Mouse (Mus musculus): ENCODE measurements at regions not wholly inside any gene's neighbourhood (a gene's known extent, or its start where the extent isn't known, plus 50 kb on each side); places are given as distances from the start of the nearest gene placed in this dataset.
"Not testable (repeated sequence)": the region's sequence is repeated elsewhere in the genome, so short reads cannot be mapped to it uniquely, and the experiment has no call there.

DNA sequence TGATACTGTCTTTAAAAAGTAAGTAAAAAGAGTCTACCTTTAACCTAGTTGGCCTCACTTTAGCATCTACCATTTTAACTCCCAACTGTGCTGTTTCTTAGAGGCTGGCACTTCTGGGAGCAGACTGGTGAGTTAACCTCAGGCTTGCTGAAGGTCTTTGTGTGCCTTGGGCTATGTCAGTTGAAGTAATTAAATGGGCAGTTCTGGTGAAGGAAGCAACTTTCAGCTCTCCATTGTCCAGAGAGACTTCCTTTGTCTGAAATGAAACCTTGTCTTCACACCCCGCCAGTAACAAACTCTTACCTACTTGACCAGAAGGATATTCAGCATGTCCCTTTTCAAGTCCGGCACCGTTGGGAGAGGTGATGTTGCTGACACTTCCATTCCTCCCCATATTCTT lies 55.5 kb downstream of the Zfp281 start:
- no peak for DNase-seq

DNA sequence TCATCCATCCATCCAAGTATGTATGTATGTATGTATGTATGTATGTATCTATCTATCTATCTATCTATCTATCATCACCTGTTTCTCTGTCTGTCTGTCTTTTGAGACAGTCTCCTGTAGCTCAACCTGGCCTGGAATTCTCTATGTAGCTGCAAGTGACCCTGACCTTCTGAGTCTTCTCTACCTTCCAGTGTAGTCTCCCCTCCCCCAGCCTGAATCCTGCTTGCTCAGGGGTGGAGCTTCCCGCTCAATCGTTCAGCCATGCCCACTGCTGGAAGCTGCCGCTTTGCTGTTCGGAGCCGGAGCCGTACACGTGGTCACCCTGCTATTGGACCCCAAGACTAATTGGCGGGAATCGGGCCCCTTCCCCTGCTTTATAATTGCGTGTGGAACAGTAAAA lies 57.6 kb downstream of the Zfp281 start:
- DNase-seq = not testable (repeated sequence)

DNA sequence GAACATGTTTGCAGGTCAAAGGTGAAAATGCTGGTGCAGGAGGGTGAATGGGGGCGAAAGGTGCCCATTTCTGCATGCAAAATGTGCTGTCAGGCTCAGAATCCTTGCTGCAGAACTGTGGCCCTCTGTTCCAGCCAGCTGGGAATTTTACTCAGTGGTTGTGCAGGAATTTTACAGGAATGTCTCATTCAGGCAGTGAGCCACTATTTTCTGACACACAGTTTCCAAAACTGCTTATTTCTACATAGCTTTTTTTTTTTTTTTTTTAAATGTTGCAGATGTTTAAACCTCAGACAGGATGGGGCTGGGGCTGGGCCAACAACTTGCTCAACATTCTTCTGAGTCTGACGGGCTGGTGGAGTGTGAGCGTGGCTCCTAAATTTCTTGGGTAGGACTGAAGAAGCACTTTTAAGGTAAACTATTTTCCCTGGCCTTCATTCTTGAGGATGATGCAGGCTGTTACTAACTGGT lies 58.4 kb downstream of the Zfp281 start:
- DNase-seq = peak; percentile 78

DNA sequence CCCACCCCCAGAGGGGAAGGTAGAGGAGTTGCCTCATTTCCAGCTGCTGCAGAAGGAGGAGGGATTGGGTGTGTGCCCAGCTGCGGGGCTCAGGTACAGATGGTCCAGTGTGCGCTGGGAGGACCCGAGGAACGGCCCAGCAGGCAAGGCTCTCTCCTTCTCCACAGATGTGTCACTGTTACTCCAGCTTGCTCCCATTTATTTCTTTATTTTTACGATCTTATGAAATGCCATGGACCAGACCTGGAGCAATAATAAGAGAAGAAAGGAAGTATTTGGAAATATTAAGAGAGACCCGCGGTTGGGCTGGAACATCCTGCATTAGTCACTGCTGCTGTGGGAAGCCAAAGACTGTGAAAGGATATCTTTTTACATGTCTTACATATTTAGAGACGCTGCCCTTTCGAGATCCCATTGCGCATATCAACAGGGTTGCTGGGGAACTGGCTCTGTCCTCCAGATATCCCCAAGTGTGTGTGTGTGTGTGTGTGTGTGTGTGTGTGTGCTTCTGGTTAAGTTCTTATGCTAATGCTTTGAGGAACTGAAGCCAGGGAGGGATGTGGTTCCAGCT lies 58.9 kb downstream of the Zfp281 start:
- DNase-seq = peak; percentile 41

DNA sequence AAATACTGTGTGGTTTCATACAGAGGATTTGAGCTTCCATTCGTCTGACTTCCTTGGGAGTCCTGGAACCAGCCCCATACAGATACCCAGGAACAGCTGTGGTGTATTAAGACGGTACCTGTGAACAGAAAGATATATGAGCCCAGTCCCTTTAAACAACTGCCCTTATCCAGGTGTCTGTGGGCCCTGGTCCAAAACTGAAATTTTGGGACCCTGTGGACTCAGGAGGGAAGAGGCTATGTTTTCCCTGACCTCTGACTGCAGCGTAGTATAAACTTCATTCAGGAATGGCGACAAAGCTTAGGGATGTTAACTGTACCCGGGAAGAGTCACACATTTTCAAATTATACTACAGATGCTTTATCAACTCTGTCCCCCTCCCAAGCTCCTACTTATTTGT lies 59.8 kb downstream of the Zfp281 start:
- DNase-seq = no peak

DNA sequence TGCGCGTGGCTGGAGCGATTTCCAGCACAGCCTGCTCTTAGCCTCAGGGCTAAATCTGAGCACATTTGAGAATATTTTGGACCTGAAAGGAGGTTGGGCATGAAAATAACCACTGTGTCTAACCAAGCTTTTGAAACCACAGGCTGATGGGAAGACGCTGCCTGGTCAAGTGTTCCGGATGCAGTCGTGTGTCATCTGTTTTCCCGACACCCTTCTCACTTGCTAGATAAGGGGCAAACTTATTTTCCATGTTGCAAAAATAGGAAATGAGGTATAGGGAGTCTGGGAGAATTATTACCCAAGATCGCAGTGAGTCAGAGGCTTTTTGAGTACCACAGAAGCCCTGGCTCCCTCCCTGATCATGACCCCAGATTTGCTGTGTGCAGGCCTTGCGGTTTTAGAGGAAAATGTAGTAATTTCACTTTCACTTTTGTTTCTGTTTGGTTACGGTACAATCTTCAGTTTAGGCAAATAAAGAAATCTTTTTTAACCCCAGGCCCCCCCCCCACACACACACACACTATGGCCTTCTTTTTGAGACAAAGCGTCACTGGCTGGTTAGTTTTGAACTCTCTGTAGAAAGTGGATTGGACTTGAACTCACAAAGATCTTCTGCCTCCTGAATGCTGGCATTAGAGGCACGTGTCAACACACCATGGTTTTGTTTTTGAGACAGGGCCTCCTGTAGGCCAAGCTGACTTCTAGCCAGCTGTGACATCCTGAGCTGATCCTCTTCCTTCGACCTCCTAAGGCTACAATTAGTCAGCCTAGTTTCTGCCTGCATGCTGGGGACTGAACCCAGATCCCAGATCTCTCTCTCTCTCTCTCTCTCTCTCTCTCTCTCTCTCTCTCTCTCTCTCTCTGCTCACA lies 60.7 kb downstream of the Zfp281 start:
- peak; percentile 28 for DNase-seq

DNA sequence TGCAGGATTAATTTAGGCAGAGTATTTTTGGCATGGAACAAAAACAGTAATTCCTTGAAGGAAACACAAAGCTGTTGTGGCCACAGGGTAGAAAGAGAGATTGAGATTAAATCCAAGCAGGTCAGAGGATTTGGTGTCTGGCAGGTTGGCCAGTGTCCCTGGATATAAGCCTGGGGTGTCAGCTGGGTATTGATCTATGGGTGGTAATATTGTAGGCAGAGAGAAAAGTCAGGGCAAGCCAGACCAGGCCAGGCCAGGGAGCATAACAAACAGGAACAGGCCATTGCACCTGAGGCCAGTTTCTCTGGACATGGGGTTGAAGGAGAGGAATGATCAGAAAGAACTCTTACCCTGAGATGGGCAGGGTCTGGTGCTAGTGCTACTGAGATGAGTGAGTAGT lies 61.8 kb downstream of the Zfp281 start:
- no peak for DNase-seq

DNA sequence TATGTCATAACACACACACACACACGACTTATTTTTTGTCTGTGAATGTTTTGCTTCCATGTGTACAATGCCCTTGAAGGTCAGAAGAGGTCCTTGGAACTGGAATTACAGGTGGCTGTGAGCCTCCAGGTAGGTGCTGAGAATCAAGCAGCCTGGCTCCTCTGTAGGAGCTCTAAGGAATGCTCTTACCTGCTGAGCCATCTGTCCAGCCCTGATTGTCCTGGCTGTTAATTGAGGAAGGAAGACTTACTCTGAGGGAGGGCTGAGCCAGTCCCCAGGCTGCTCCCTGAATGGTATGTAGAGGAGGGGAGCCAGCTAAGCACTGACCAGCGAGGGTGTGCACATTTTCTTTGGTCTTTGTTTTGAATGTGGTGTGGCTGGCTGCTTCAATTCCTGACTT lies 65.4 kb downstream of the Zfp281 start:
- no peak for DNase-seq

DNA sequence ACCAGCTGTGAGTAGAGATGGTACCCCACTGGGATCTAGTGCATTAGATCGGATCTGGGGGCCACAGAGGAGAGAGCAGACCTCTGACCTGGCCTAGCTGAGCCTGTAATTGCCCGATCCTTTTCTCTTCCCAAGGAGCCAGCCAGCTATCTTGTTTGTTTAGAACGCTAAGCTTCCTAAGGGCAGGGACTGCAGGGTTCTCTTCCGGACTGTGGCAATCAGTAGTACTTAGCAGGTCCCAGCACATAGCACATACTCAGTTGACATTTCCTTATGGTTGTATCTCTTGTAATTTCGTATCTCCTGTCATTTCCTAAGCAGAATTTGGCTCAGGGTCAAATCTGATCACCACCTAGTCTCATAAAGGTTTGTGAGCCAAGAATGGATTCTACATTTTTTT lies 68.7 kb downstream of the Zfp281 start:
- no peak for DNase-seq

DNA sequence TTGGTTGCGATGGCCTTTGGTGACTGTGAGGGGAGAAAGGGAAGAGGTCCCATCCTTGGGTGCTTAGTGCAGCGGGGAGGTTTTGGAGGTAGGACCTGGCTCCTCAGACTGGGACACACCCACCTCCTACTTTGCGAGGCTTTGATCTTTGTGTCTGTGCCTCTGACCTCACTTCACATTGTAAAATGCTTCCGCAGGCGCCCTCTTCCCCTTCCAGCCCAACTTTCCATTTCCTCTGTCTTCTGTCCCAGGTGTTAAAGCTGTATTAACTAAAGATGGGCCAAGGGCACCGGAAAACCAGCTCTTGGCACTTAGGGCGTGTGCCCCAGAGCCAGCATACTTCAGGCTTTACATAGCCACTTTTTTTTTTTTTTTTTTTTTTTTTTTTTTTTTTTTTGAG lies 70.3 kb downstream of the Zfp281 start:
- peak; percentile 18 for DNase-seq

DNA sequence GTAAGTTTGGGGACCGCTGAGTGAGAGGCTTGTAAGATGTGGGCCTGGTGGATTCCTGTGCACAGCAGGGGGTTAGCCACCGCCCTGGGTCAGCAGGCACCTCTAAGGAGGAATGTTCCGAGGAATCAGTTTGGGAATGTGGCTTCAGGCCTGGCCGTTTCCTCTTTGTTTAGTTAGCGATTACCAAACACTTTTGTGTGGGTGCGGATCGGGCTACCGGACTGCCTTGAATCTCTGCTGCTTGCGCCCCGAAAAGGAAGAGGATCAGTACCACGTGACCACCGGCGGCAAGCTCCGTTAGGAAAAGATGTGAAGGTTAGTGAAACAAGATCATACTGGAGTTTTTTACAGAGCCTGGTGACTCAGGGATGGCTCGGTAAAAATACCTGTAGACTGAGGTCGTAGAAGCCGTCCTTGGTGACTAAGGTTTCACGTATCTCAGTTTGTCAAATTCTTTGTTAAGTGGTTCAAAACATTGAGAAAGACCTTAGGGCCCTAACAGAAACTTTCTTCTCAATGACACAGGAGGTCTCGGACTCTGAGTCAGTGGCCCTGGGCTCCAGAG lies 71.5 kb downstream of the Zfp281 start:
- peak; percentile 41 for DNase-seq

DNA sequence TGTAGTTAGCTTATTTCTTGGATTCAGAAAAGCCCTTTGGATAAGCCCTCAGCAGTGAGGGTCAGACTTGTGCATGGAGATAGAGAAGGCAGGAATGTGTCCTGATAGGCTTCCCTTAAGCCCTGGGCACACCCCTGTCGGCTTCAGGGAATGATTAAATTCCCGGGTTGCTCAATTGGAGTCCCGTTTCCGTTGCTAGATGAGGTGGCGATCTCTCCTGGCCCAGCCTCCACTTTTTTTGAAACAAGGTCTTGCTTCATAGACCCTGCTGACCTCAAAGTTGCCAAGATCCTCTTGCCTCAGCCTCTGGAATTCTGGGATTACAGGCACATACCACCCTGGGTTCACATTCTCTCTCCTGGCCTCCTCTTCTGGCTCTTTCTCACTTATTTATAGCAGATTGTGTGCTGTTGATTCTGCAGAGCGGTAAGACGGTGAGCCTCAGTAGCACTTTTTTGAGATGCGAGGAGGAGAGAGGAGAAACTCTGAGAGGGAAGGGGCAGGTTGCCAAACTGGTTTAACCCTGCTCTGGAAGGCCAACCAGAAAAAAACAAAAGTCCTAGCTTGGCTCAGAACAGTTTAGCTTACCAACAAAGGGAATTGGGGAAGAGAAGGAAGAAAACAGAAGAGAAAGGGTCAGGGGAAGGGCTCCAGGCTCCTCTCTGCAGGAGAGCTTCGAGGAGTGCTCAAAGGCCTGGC lies 73.9 kb downstream of the Zfp281 start:
- DNase-seq = peak; percentile 42

DNA sequence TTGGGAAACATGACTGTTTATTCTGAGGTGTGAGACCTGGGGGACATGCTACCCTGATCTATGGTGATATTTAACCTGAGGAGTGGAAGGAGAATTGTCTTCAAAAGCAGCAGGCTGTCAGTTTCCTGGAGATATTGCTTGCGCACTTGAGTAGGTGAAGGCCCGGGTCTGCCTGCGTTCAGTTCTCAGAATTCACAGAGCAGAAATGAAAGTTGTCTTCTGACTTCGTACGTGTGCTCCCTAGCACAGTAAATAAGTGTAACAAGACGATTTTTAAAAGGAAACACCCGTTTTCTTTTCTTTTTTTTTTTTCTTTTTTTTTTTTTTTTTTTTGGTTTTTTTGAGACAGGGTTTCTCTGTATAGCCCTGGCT lies 74.4 kb downstream of the Zfp281 start:
- DNase-seq = no peak

DNA sequence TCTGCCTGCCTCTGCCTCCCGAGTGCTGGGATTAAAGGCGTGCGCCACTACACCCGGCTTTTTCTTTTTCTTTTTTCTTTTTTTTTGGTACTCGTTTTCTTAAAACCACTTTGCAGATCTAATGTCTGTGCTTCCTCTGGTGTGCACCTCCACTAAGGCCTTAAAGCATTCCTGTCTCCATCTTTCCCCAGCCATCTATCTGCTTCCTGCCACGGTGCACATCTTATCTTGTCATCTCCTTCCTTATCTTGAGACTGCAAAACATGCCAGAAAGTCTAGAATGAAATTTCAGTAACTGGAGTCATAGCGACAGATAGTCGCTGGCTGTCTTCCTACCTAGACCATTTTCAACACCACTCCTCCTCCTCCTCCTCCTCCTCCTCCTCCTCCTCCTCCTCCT lies 74.9 kb downstream of the Zfp281 start:
- no peak for DNase-seq

DNA sequence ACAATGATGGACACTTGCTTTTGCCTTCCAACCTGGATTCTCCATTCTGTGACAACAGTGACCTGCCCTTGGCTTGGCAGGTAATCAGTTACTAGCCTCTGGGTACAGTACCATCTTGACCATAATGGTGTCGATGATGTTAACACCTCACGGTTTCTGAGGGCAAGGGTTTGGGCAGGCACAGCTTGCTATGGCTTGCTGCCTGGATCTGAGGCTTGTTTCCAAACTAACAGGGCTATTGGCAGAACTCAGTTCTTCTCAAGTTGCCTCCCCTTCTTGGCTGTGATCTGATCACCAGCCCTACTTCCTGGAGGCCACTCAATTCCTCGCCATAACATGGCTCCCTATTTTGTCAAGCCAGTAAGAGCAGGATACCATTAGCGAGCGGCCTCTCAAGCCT lies 79.4 kb downstream of the Zfp281 start:
- DNase-seq = no peak

DNA sequence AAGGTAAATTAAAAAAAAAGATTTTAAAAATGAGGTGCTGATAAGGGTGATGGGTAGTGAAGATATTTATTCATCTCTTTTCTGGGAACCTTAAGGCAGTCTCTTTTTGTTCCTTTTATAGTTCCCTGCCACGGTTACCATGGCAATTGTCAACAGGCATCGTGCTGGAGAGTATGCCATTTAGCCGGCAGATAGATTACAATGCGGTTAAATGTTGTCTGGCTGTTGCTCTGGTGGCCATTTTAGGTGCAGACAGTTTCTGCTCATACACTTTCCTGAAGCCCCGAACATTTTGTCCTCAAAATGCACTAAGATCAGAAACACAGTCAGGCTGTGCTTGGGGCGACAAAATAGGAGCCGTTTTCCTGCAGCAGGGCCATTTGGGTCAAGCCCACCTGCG lies 81.8 kb downstream of the Zfp281 start:
- DNase-seq = no peak

DNA sequence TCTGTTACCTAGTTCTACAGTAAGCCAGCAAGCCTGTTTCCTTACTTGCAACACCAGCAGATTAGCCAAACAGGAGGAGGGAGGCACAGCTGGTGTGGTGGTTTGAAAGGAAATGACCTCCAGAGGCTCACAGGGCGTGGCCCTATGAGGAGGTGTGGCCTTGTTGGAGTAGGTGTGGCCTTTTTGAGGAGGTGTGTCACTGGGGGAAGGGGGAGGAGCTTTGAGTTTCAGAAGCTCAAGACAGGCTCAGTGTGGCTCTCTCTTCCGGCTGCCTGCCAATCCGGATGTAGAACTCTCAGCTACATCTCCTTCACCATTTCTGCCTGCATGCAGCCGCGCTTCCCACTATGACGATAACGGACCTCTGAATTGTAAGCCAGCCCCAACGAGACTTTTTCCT lies 82.7 kb downstream of the Zfp281 start:
- DNase-seq = peak; percentile 40

DNA sequence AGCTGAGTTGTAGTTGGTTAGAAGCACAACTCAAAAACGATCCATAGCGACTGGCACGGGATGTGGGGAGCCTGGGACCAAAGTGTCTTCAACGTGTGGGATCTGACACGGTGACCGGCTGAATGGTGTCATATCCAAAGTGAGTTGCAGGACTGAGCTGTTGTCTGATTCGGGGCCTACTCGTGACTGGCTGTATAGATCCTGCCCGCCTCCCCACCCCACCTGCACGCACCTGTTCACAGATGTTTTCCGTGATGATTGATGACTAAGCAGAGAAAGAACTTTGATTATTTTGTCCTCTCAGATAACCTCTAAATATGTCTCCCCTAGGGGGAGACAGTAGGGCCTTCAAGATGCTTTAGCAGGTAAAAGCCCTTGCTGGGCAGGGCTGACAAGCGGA lies 83.2 kb downstream of the Zfp281 start:
- DNase-seq = no peak

DNA sequence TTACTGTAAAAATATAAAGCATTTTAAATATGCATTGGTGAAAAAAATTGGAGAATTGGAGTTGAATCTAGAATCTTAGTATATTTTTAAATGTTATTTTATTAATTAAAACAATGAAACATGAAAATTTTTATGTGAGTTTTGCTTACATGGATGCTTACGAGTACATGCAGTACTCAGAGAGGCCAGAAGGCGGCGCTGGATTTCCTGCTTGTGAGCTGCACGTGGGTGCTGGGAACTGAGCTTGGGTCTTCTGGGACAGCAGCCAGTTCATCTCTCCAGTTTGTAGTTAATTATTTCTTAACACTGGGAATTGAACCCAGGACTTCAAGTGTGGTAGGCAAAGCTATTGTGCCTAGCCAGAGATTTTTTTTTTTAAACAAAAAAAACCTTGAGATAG lies 85.5 kb downstream of the Zfp281 start:
- DNase-seq = no peak

DNA sequence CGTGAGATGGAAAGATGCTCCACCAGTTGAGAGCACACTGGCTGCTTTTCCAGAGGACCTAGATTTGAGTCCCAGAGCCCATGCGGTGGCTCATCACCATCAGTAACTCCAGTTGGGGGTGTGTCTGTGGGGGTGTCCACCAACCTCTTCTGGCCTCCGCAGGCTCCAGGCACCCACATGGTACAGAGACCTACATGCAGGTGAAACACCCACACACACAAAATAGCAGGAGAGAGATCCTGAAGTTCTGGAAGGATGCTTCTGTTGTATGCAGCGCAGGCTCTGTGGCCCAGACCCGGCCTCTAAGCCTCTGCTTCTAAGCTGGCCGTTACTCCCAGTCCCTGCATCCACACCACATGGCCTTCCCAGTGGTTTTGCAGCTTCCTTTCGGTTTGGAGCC lies 86.5 kb downstream of the Zfp281 start:
- no peak for DNase-seq

DNA sequence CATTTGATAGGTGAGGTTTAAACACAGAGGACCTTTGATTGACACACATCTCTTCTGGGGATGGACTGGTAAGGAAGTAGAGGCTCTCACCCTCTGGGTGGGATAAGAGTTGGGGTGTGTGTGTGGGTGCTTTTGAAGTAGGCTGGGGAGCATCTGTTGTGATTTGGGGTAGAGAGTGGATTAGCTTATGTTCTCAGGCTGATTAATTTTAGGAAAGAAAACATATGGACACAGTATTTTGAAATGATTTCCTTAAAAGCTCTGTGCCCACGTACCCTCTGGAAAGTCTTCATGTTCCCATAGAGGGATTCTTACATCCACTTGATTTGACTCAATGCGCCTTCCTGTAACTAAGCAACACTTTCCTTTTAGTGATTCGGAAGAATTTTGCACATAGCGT lies 89.4 kb downstream of the Zfp281 start:
- no peak for DNase-seq

DNA sequence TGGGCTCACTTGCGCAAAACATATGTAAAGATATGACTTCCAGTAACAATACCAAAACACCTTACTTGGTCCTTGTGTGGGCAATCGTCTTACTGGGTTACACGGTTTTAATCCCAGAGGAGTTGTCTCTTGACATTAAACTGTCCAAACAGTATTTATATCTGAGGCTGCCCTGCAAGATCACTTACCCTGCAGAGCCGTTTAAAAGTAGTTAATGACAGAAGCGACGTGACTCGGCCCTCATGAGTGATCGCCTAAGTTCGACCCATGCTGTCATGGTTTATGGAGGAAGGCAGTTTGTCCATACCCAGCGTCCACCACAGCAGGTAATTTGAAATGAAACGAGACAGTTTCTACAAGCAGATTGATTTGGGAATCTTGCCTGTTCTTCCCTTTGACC lies 90.3 kb downstream of the Zfp281 start:
- DNase-seq = no peak

DNA sequence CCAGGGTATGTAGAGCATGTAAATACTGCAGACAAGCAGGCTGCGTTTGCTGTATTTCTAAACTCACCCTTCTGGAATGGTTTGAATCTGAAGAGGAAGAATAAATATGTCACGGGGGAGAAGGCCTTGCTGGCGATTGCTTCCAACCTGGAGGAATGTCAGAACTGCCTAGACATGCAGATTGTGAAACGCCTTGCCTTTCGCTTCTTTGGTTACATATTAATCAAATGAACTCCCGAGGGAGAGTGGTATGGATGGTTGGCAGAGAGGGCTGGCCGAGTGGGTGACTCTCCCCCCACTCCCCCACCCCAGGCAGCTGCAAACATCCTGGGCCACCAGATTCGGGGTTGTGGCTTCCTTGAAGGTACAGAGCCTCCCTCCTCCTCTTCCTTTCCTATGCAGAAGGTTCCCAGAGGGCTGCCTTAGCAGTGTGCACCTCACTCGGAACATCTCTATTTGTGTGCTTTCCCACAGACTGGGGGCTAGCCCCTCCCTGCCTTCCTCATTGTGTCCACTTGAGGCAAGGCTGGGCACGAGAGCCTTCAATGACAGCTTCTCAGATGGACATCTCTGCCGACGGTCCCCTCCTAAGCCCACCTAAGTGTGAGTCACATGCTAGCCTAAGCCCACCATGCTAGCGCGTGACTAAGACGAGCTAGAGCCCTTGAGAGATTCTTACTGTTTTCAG lies 93.3 kb downstream of the Zfp281 start:
- peak; percentile 49 for DNase-seq

Data from lung, postnatal 14 days (tissue).